Mouse (Mus musculus): ENCODE measurements at regions not wholly inside any gene's neighbourhood (a gene's known extent, or its start where the extent isn't known, plus 50 kb on each side); places are given as distances from the start of the nearest gene placed in this dataset.
A peak's percentile ranks its signal among the peaks of the same experiment; 100 is the strongest.

- no peak for DNase-seq
Measured at GRCm38 (mm10) chr8:11909146-11909545, 68.9 kb downstream of the Tex29 start.

GRCm38 (mm10) chr8:11911639-11912450, 71.6 kb downstream of the Tex29 start:
- no peak for DNase-seq

GRCm38 (mm10) chr8:11912451-11913128, 72.3 kb downstream of the Tex29 start:
- no peak for DNase-seq

- no peak for DNase-seq
Measured at GRCm38 (mm10) chr8:11913129-11913900, 73.0 kb downstream of the Tex29 start.

- DNase-seq: no peak
Measured at GRCm38 (mm10) chr8:11914131-11914530, 73.9 kb downstream of the Tex29 start.

- DNase-seq: peak; percentile 51
Measured at GRCm38 (mm10) chr8:11914681-11915474, 74.6 kb downstream of the Tex29 start.

GRCm38 (mm10) chr8:11915721-11916120, 75.4 kb downstream of the Tex29 start:
- DNase-seq: no peak

- DNase-seq: no peak
Measured at GRCm38 (mm10) chr8:11919876-11920275, 79.6 kb downstream of the Tex29 start.

GRCm38 (mm10) chr8:11923115-11923514, 82.8 kb downstream of the Tex29 start:
- no peak for DNase-seq

- peak; percentile 71 for DNase-seq
Measured at GRCm38 (mm10) chr8:11924165-11924564, 83.9 kb downstream of the Tex29 start.

- DNase-seq: peak; percentile 41
Measured at GRCm38 (mm10) chr8:11942892-11943332, 102.6 kb downstream of the Tex29 start.

- no peak for DNase-seq
Measured at GRCm38 (mm10) chr8:11947766-11948165, 107.5 kb downstream of the Tex29 start.

- DNase-seq: no peak
Measured at GRCm38 (mm10) chr8:11956268-11956667, 116.0 kb downstream of the Tex29 start.

- DNase-seq: no peak
Measured at GRCm38 (mm10) chr8:11957046-11957783, 116.9 kb downstream of the Tex29 start.

- no peak for DNase-seq
Measured at GRCm38 (mm10) chr8:11958176-11958575, 117.9 kb downstream of the Tex29 start.

- DNase-seq: no peak
Measured at GRCm38 (mm10) chr8:11959466-11959865, 119.2 kb downstream of the Tex29 start.

- DNase-seq: no peak
Measured at GRCm38 (mm10) chr8:11963575-11963974, 123.3 kb downstream of the Tex29 start.

GRCm38 (mm10) chr8:11967670-11968069, 127.4 kb downstream of the Tex29 start:
- no peak for DNase-seq

GRCm38 (mm10) chr8:11970515-11970914, 130.2 kb downstream of the Tex29 start:
- no peak for DNase-seq

GRCm38 (mm10) chr8:11973436-11973835, 133.2 kb downstream of the Tex29 start:
- DNase-seq: no peak

GRCm38 (mm10) chr8:11977121-11977520, 136.8 kb downstream of the Tex29 start:
- no peak for DNase-seq

GRCm38 (mm10) chr8:11979056-11979455, 138.8 kb downstream of the Tex29 start:
- DNase-seq: no peak

All from right cerebral cortex, postnatal 4 days (tissue).